ENCODE assay signal across 21 mouse cellular contexts in genomic region chr19:10404424-10404823, GRCm38 (mm10). TPM values are rescaled to one million over a fixed set of nuclear protein-coding genes. Genes with fewer than 3 reads are reported as not detected.
DNase-seq lines count a peak whose midpoint lies in the region; ATAC-seq and TF ChIP-seq lines count a peak whose summit lies in the region.
"Had no signal": no experiment of that assay in that cellular context is flagged by ENCODE, and none has a peak within 500 bp of the region (broad histone marks: within the 10 kb centered on the region; RNA-seq: fewer than 3 reads in every experiment).

No protein-coding gene starts in this region.

- TF ChIP-seq CTCF in cerebellum, adult 2 months (IDR thresholded peaks at IDR 0.05; ENCODE audit: borderline replicate concordance, insufficient read depth, low read depth, low read length): no peak
- TF ChIP-seq CTCF in hindbrain, postnatal 0 days (IDR thresholded peaks at IDR 0.05; ENCODE audit: low read depth): no peak

- TF ChIP-seq POLR2A in cerebellum, adult 2 months (IDR thresholded peaks at IDR 0.05; ENCODE audit: borderline replicate concordance, insufficient read depth, low read length): no peak

- H3K27me3 ChIP-seq in cerebellum, adult 2 months (ENCODE audit: control insufficient read depth, insufficient read depth, low read length): no peaks in the 10 kb centered on the region
- no peaks in the 10 kb centered on the region for H3K27me3 ChIP-seq in hindbrain, postnatal 0 days (ENCODE audit: insufficient read depth, low read length)
- H3K27me3 ChIP-seq in hindbrain, embryonic 10.5 days (ENCODE audit: insufficient read depth, poor library complexity, severe bottlenecking): peaks cover 3% of the 10 kb centered on the region; the same call in 1 of the 2 replicates
- no peaks in the 10 kb centered on the region for H3K27me3 ChIP-seq in neural tube, embryonic 13.5 days
- no peaks in the 10 kb centered on the region for H3K27me3 ChIP-seq in neural tube, embryonic 15.5 days (replicated peaks)
- H3K27me3 ChIP-seq: embryonic facial prominence, embryonic 13.5 days; forebrain, embryonic 15.5 days had no signal

- no peaks in the 10 kb centered on the region for H3K36me3 ChIP-seq in hindbrain, postnatal 0 days (ENCODE audit: insufficient read depth, low read length)
- H3K36me3 ChIP-seq in hindbrain, embryonic 10.5 days: no peaks in the 10 kb centered on the region
- H3K36me3 ChIP-seq in neural tube, embryonic 13.5 days: no peaks in the 10 kb centered on the region
- H3K36me3 ChIP-seq in neural tube, embryonic 15.5 days: no peaks in the 10 kb centered on the region
- H3K36me3 ChIP-seq: embryonic facial prominence, embryonic 13.5 days; forebrain, embryonic 15.5 days; limb, embryonic 13.5 days; liver, embryonic 13.5 days had no signal

- H3K4me3 ChIP-seq in cerebellum, adult 2 months (replicated peaks; ENCODE audit: insufficient read depth, low read depth, low read length): no peak overlapping the region
- no peak overlapping the region for H3K4me3 ChIP-seq in hindbrain, postnatal 0 days (ENCODE audit: low read length)
- H3K4me3 ChIP-seq in hindbrain, embryonic 10.5 days: no peak overlapping the region
- no peak overlapping the region for H3K4me3 ChIP-seq in neural tube, embryonic 13.5 days
- no peak overlapping the region for H3K4me3 ChIP-seq in neural tube, embryonic 15.5 days (replicated peaks)
- H3K4me3 ChIP-seq: embryonic facial prominence, embryonic 13.5 days; forebrain, embryonic 15.5 days; gastrocnemius, adult 2 months; limb, embryonic 13.5 days; liver, embryonic 13.5 days had no signal

- H3K9ac ChIP-seq in hindbrain, postnatal 0 days (replicated peaks; ENCODE audit: low read length): peak overlapping the region; percentile 13; the same call in 1 of the 2 replicates
- no peak overlapping the region for H3K9ac ChIP-seq in neural tube, embryonic 13.5 days
- H3K9ac ChIP-seq in neural tube, embryonic 15.5 days (replicated peaks): no peak overlapping the region
- H3K9ac ChIP-seq: embryonic facial prominence, embryonic 13.5 days; forebrain, embryonic 15.5 days; limb, embryonic 13.5 days; liver, embryonic 13.5 days had no signal

- 0 out of 2 replicates have a peak, but pooled peaks have one; percentile 31 for ATAC-seq in hindbrain, postnatal 0 days
- no peak for ATAC-seq in neural tube, embryonic 13.5 days (ENCODE audit: low read depth)
- ATAC-seq in neural tube, embryonic 15.5 days (ENCODE audit: low FRiP score): 0 out of 2 replicates have a peak, but pooled peaks have one; percentile 13
- ATAC-seq: forebrain, embryonic 15.5 days had no signal

- H3K4me2 ChIP-seq in hindbrain, postnatal 0 days (ENCODE audit: low read depth, low read length): no peak overlapping the region
- no peak overlapping the region for H3K4me2 ChIP-seq in neural tube, embryonic 13.5 days
- no peak overlapping the region for H3K4me2 ChIP-seq in neural tube, embryonic 15.5 days
- H3K4me2 ChIP-seq: embryonic facial prominence, embryonic 13.5 days; forebrain, embryonic 15.5 days; heart, embryonic 11.5 days; limb, embryonic 13.5 days; liver, embryonic 13.5 days had no signal

- 8% methylated on average over 10 of the region's 10 CpGs for WGBS in cerebellum, adult 2 months
- WGBS in hindbrain, postnatal 0 days: 50% methylated on average over 10 of the region's 10 CpGs
- 76% methylated on average over 10 of the region's 10 CpGs for WGBS in hindbrain, embryonic 10.5 days
- WGBS in neural tube, embryonic 13.5 days: 66% methylated on average over 10 of the region's 10 CpGs
- 57% methylated on average over 10 of the region's 10 CpGs for WGBS in neural tube, embryonic 15.5 days

- H3K9me3 ChIP-seq in hindbrain, postnatal 0 days (ENCODE audit: low read length): no peaks in the 10 kb centered on the region
- no peaks in the 10 kb centered on the region for H3K9me3 ChIP-seq in hindbrain, embryonic 10.5 days
- H3K9me3 ChIP-seq in neural tube, embryonic 13.5 days: no peaks in the 10 kb centered on the region
- H3K9me3 ChIP-seq in neural tube, embryonic 15.5 days (replicated peaks): no peaks in the 10 kb centered on the region
- H3K9me3 ChIP-seq: embryonic facial prominence, embryonic 13.5 days; forebrain, embryonic 15.5 days; limb, embryonic 13.5 days; liver, embryonic 13.5 days had no signal

- peaks cover 56% of the 10 kb centered on the region for H3K4me1 ChIP-seq in cerebellum, adult 2 months (ENCODE audit: control insufficient read depth, insufficient read depth, low read length)
- H3K4me1 ChIP-seq in hindbrain, postnatal 0 days (ENCODE audit: insufficient read depth, low read length): peaks cover 5% of the 10 kb centered on the region
- peaks cover 38% of the 10 kb centered on the region for H3K4me1 ChIP-seq in hindbrain, embryonic 10.5 days (replicated peaks)
- H3K4me1 ChIP-seq in neural tube, embryonic 13.5 days (replicated peaks): peaks cover 39% of the 10 kb centered on the region
- peaks cover 34% of the 10 kb centered on the region for H3K4me1 ChIP-seq in neural tube, embryonic 15.5 days
- H3K4me1 ChIP-seq: embryonic facial prominence, embryonic 13.5 days; limb, embryonic 13.5 days; liver, embryonic 13.5 days had no signal

- peak in 1 of 2 experiments; percentile 81 for DNase-seq in cerebellum, adult 2 months
- DNase-seq in cerebellum, postnatal 4 days (ENCODE audit: low spot score in 2 of 2): no peak
- no peak for DNase-seq in hindbrain, postnatal 0 days (ENCODE audit: low spot score)
- DNase-seq in hindbrain, embryonic 10.5 days (ENCODE audit: low spot score): no peak
- DNase-seq in neural tube, embryonic 10.5 days (ENCODE audit: extremely low spot score, low spot score): no peak
- no peak for DNase-seq in layer of hippocampus, postnatal 10 days (ENCODE audit: low spot score in 2 of 2)
- DNase-seq: adrenal gland, postnatal 14 days; gastrocnemius, adult 2 months; heart, postnatal 10 days; kidney, adult 2 months; kidney, postnatal 14 days; liver, embryonic 13.5 days; thymus, postnatal 25 days had no signal

- peak overlapping the region; percentile 87 for H3K27ac ChIP-seq in cerebellum, adult 2 months (ENCODE audit: insufficient read depth, low read length)
- peak overlapping the region; percentile 29; the same call in 1 of the 2 replicates for H3K27ac ChIP-seq in hindbrain, postnatal 0 days
- H3K27ac ChIP-seq in hindbrain, embryonic 10.5 days: no peak overlapping the region
- 0 out of 2 replicates have a peak overlapping the region, but pooled peaks have one; percentile 7 for H3K27ac ChIP-seq in neural tube, embryonic 13.5 days (replicated peaks)
- 0 out of 2 replicates have a peak overlapping the region, but pooled peaks have one; percentile 25 for H3K27ac ChIP-seq in neural tube, embryonic 15.5 days (replicated peaks)
- H3K27ac ChIP-seq: embryonic facial prominence, embryonic 13.5 days; forebrain, embryonic 15.5 days; gastrocnemius, adult 2 months; limb, embryonic 13.5 days; liver, embryonic 13.5 days had no signal

RNA-seq across cellular contexts. Expression of gene Syt7, which starts 15.5 kb away (rescaled TPM):
- polyA plus RNA-seq in cerebellum, adult 2 months (2012; rRNA removed): 173 and 187 TPM in 2 replicates
- 93.4 and 114 TPM in 2 replicates for total RNA-seq in hindbrain, postnatal 0 days (2014; rRNA removed)
- 11.9 and 17.4 TPM in 2 replicates for polyA plus RNA-seq in hindbrain, postnatal 0 days (2015; fragmentation: Nextera tagmentation; extraction: Ambion mirVana)
- 0.98 and 1.5 TPM in 2 replicates for polyA plus RNA-seq in hindbrain, embryonic 10.5 days (2016; fragmentation: Nextera tagmentation; extraction: Ambion mirVana)
- 9.6 and 10.7 TPM in 2 replicates for polyA plus RNA-seq in neural tube, embryonic 13.5 days (2015; fragmentation: Nextera tagmentation; extraction: Ambion mirVana)
- polyA plus RNA-seq in neural tube, embryonic 15.5 days (2015; fragmentation: Nextera tagmentation; extraction: Ambion mirVana): 10.4 and 17.3 TPM in 2 replicates
- 100 to 1,000 TPM; 210 to 226 TPM for total RNA-seq in layer of hippocampus, postnatal 10 days (2021)
- total RNA-seq: CH12.LX, MEL had no signal

RNA-seq across cellular contexts. Expression of gene Lrrc10b, which starts 52.8 kb away (rescaled TPM):
- polyA plus RNA-seq in cerebellum, adult 2 months (2012; rRNA removed): 0.54 and 0.57 TPM in 2 replicates
- 6.5 and 6.8 TPM in 2 replicates for total RNA-seq in hindbrain, postnatal 0 days (2014; rRNA removed)
- 2.0 and 2.1 TPM in 2 replicates for polyA plus RNA-seq in hindbrain, postnatal 0 days (2015; fragmentation: Nextera tagmentation; extraction: Ambion mirVana)
- polyA plus RNA-seq in hindbrain, embryonic 10.5 days (2016; fragmentation: Nextera tagmentation; extraction: Ambion mirVana): 1.9 and 2.0 TPM in 2 replicates
- polyA plus RNA-seq in neural tube, embryonic 13.5 days (2015; fragmentation: Nextera tagmentation; extraction: Ambion mirVana): 0.55 and 0.67 TPM in 2 replicates
- polyA plus RNA-seq in neural tube, embryonic 15.5 days (2015; fragmentation: Nextera tagmentation; extraction: Ambion mirVana): 1.1 and 1.3 TPM in 2 replicates
- 10 to 100 TPM; 27.4 to 28.0 TPM for total RNA-seq in layer of hippocampus, postnatal 10 days (2021)
- total RNA-seq: CH12.LX, MEL had no signal
